Mouse (Mus musculus) ovary, adult 18-20 months (tissue): ENCODE measurements at regions not wholly inside any gene's neighbourhood (a gene's known extent, or its start where the extent isn't known, plus 50 kb on each side); places are given as distances from the start of the nearest gene placed in this dataset.

Source experiments
- DNase-seq: peaks from one replicate; pipeline ENCODE4 v3.0.0; 2022; ENCODE audit warnings: low spot score, mixed read lengths

DNA sequence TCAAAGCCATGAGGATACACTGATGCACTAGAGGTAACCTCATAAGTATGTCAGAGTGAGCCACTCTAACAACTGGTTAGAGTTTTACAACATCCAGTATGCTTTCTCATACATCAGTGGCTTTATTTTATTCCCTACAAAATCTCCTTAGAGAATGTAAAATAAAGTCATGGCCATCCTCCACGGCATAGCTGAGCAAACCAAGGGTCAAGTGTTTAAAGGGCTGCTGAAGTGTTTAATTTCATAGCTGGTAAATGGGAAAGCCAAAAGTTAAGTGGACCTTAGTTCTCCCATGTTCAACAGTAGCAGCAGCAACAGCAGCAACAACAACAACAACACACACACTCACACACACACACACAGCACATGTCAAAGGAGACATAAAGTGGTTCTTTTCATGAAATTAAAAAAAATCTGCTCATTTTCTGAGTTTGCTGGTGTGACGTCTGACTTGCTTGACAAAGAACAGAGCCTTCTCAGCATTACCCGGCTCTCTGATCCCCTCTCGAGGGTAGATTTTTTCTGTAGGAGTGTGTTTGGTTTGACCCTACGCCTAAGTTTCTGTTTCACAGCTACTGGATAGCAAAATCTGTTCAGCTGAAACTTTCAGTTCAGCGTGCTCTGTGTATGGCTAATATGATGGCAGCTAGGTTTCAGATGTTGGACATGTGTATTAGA is 693.3 kb downstream of the Ttll7 start:
- DNase-seq, result no peak

DNA sequence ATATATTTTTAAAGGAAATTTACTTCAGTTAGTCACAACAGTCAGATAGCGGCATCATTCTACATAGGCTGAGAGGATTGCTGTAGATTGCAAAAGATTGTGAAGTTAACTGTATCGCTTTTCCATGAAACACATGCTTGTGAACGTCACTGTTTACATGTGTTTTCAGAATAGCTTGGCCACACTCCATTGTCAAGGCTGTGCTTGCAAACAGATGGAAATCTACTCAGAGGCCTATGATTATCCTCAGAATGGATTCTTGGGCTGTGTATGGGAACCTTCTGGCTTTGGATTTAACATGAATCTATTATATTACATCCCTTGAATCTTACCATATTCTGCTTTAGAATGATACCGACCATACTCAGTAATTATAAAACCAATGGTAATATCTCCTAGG is 690.1 kb downstream of the Ttll7 start:
- DNase-seq, result no peak

DNA sequence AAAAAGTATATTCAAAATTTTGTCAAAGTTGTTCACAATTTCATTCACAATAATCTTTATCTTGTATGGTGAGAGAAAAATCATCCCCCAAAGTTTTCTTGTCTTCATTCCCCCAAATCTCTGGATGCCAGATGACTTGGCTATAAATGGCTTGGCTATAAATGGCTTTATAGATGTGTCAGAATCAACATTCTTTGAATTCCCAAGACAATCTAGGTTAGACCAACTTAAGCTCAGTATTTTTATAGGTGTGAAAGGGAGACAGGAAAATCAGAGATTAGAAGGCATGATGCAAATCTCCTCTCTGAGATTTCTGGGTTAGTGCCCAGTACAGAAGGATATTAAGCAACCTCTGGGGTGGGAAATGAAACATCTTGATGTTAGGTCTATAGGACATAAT is 685.4 kb downstream of the Ttll7 start:
- no peak for DNase-seq

DNA sequence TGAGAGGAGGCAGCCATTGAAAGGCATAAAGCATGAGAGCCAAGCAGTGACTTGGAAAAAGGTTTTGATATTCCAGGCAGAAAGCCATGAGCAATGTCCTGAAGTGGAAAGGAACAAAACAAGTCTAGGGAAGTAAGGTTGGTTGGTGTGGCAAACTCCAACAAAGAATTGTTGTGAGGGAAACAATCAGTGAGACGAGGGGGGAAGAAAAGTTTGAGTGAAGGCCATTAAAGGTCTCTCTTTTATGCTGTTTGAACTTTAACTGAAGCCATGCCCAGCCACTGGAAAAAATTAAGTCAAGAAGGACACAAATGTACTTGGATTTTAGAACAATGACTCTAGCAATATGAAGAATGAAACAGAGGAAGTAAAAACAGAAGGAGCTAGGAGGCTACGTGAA is 680.0 kb downstream of the Ttll7 start:
- DNase-seq, result no peak

DNA sequence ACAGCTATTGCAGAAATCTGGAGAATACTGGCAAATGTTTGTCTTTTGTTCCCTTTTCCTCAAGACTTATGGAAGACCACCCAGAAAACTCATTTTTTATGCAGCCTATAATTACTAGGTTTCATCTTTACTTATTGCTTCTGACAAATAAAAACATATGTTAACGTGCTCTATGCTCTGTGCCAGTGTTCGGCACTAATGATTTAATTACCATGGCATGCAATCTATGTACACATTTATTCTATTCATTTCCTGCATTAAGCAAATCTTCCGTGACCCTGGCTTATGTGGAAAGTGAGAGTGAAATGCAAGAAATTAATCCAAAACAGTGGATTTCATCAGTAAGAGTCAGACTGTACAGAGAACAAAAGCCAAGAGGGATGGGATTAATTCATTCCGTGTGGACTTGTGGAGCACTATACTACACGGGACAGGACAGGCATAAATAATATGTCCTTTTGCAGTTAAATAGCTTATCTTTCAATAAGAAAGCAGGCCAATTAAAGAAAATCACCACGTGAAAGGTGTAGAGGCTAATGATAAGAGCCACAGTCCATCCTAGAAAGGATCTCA is 679.5 kb downstream of the Ttll7 start:
- no peak for DNase-seq
